Mouse (Mus musculus) spleen, postnatal 14 days (tissue): ENCODE results near the gene Gm28490.
"Not testable (repeated sequence)": the region's sequence is repeated elsewhere in the genome, so short reads cannot be mapped to it uniquely, and the experiment has no call there.

Experiments used
- DNase-seq, 2 experiments: peaks; one replicate each; pipeline ENCODE4 v3.0.0; 2021 to 2022; ENCODE audit warnings: low spot score in 2 of 2

Gene Gm28490

GRCm38 (mm10) chrY:31634656-31635055 lies at the start of gene Gm28490:
Gene Gm28490 (minus strand): TSS chrY:31634756.
- not testable (repeated sequence) for DNase-seq
